Mouse (Mus musculus) stomach, embryonic 14.5 days (tissue): ENCODE results near the gene Aqp7. TPM values are rescaled to one million over a fixed set of nuclear protein-coding genes. Genes with fewer than 3 reads are reported as not detected.
"Not testable (repeated sequence)": the region's sequence is repeated elsewhere in the genome, so short reads cannot be mapped to it uniquely, and the experiment has no call there.

Experiments used
- ATAC-seq: fragments of 200-750 bp; cut with Nextera tagmentation; 2 replicates; pipeline ENCODE4 v1.8.0; 2017; ENCODE audit warnings: low read depth, moderate TSS enrichment; ENCODE audit not compliant: insufficient number of reproducible peaks, insufficient read depth, low FRiP score
- H3K27ac ChIP-seq: fragments of 300-500 bp; sonication (generic); 2 replicates; pipeline ENCODE4 v1.5.1; 2014; ENCODE audit warnings: mild to moderate bottlenecking, low read length, moderate library complexity, mixed read lengths
- H3K27me3 ChIP-seq: fragments of 300-500 bp; sonication (generic); 2 replicates; pipeline ENCODE4 v1.6.1; 2014; ENCODE audit warnings: low read length, control low read depth, mixed read lengths; ENCODE audit not compliant: control insufficient read depth, insufficient read depth
- H3K36me3 ChIP-seq: fragments of 300-500 bp; sonication (generic); 2 replicates; pipeline ENCODE4 v1.6.1; 2014; ENCODE audit warnings: mild to moderate bottlenecking, control low read depth, low read length, moderate library complexity, mixed read lengths; ENCODE audit not compliant: control insufficient read depth, insufficient read depth
- H3K4me1 ChIP-seq: fragments of 300-500 bp; sonication (generic); 2 replicates; pipeline ENCODE4 v1.6.1; 2014; ENCODE audit warnings: low read length, control low read depth, mixed read lengths; ENCODE audit not compliant: control insufficient read depth, insufficient read depth
- H3K4me2 ChIP-seq: fragments of 300-500 bp; sonication (generic); replicated peaks from 2 replicates; pipeline ENCODE4 v1.6.1; 2014; ENCODE audit warnings: low read depth, low read length, control low read depth
- H3K4me3 ChIP-seq: fragments of 300-500 bp; sonication (generic); 2 replicates; pipeline ENCODE4 v1.5.1; 2014; ENCODE audit warnings: low read depth, low read length, control low read depth
- H3K9ac ChIP-seq: fragments of 300-500 bp; sonication (generic); replicated peaks from 2 replicates; pipeline ENCODE4 v1.6.1; 2014; ENCODE audit warnings: low read depth, mild to moderate bottlenecking, control low read depth, low read length, moderate library complexity, mixed read lengths
- H3K9me3 ChIP-seq: fragments of 300-500 bp; sonication (generic); 2 replicates; pipeline ENCODE4 v1.6.1; 2016; ENCODE audit warnings: low read depth, low read length, control low read depth; ENCODE audit not compliant: control insufficient read depth
- WGBS: fragments of 180-500 bp; shearing (Covaris S2); extraction: QIAGEN DNeasy Blood & Tissue Kit; methylation state at CpG from one replicate; pipeline ENCODE4 v1.1.7; 2014; 5-methylcytosine and 5-hydroxymethylcytosine counted together
- polyA plus RNA-seq: library from polyadenylated mRNA; unstranded; fragments of >200 nt; fragmentation: Nextera tagmentation; extraction: Ambion mirVana; gene quantifications from 2 replicates; pipeline ENCODE4 v1.2.1, GENCODE M21; 2014

The Aqp7 gene
- polyA plus RNA-seq, 1 experiment from 2014 or later, result 0.43 TPM

- Histone ChIP-seq H3K4me3 (no peak overlapping the region), H3K9ac (no peak overlapping the region), H3K27me3 (no peaks in the 10 kb centered on the region), H3K9me3 (no peaks in the 10 kb centered on the region), H3K36me3 (no peaks in the 10 kb centered on the region), H3K4me2 (no peak overlapping the region), H3K27ac (no peak overlapping the region), H3K4me1 (no peaks in the 10 kb centered on the region)
- WGBS, result 77% methylated on average over 4 of the region's 4 CpGs
- ATAC-seq, result no peak
Observed at GRCm38 (mm10) chr4:41089189-41089588, 41.2 kb upstream of the Aqp7 start.

GRCm38 (mm10) chr4:41087459-41088298, 39.7 kb upstream of the Aqp7 start:
- H3K9ac ChIP-seq, result no peak overlapping the region
- WGBS, result 80% methylated on average over 16 of the region's 16 CpGs
- H3K27me3 ChIP-seq, result no peaks in the 10 kb centered on the region
- no peak overlapping the region for H3K4me3 ChIP-seq
- H3K36me3 ChIP-seq, result no peaks in the 10 kb centered on the region
- H3K4me1 ChIP-seq, result no peaks in the 10 kb centered on the region
- no peaks in the 10 kb centered on the region for H3K9me3 ChIP-seq
- H3K27ac ChIP-seq, result no peak overlapping the region
- ATAC-seq, result peak; percentile 64; the same call in 1 of the 2 replicates
- H3K4me2 ChIP-seq, result no peak overlapping the region

- peak; percentile 57; the same call in 1 of the 2 replicates for ATAC-seq
- Histone ChIP-seq H3K4me2 (no peak overlapping the region), H3K4me1 (no peaks in the 10 kb centered on the region), H3K27ac (no peak overlapping the region), H3K9ac (no peak overlapping the region), H3K36me3 (no peaks in the 10 kb centered on the region), H3K4me3 (no peak overlapping the region), H3K27me3 (no peaks in the 10 kb centered on the region), H3K9me3 (no peaks in the 10 kb centered on the region)
- WGBS, result 77% methylated on average over 9 of the region's 9 CpGs
Observed at GRCm38 (mm10) chr4:41086947-41087346, 39.0 kb upstream of the Aqp7 start.

- Histone ChIP-seq H3K36me3 (no peaks in the 10 kb centered on the region), H3K27me3 (no peaks in the 10 kb centered on the region)
- WGBS, result 83% methylated on average over 4 of the region's 4 CpGs
Observed at GRCm38 (mm10) chr4:41084819-41085218, 36.9 kb upstream of the Aqp7 start.

GRCm38 (mm10) chr4:41082803-41083202, 34.9 kb upstream of the Aqp7 start:
- not testable (repeated sequence) for ATAC-seq, H3K27ac ChIP-seq, H3K4me2 ChIP-seq, H3K27me3 ChIP-seq, H3K36me3 ChIP-seq, H3K9me3 ChIP-seq, H3K4me1 ChIP-seq, H3K9ac ChIP-seq, H3K4me3 ChIP-seq
- WGBS, result 55% methylated on average over 4 of the region's 4 CpGs

More at GRCm38 (mm10) chr4:41084819-41085218, 36.9 kb upstream of the Aqp7 start:
- Histone ChIP-seq H3K9ac (no peak overlapping the region), H3K4me1 (no peaks in the 10 kb centered on the region), H3K27ac (no peak overlapping the region), H3K4me2 (no peak overlapping the region), H3K9me3 (no peaks in the 10 kb centered on the region), H3K4me3 (no peak overlapping the region)
- no peak for ATAC-seq

GRCm38 (mm10) chr4:41081733-41082132, 33.8 kb upstream of the Aqp7 start:
- Histone ChIP-seq H3K27me3 (no peaks in the 10 kb centered on the region), H3K36me3 (no peaks in the 10 kb centered on the region), H3K9me3 (no peaks in the 10 kb centered on the region), H3K4me3 (no peak overlapping the region), H3K4me2 (no peak overlapping the region), H3K9ac (no peak overlapping the region), H3K27ac (no peak overlapping the region), H3K4me1 (no peaks in the 10 kb centered on the region)
- no peak for ATAC-seq
- 77% methylated on average over 5 of the region's 5 CpGs for WGBS

- ATAC-seq, result no peak; the same call in 1 of the 2 replicates
- H3K9me3 ChIP-seq, result no peaks in the 10 kb centered on the region
- WGBS, result 59% methylated on average over 6 of the region's 6 CpGs
Observed at GRCm38 (mm10) chr4:41078726-41079125, 30.8 kb upstream of the Aqp7 start.

GRCm38 (mm10) chr4:41074461-41074860, 26.5 kb upstream of the Aqp7 start:
- no peak for ATAC-seq
- H3K9me3 ChIP-seq, result no peaks in the 10 kb centered on the region
- 80% methylated on average over 6 of the region's 6 CpGs for WGBS
- no peaks in the 10 kb centered on the region for H3K27me3 ChIP-seq
- H3K36me3 ChIP-seq, result no peaks in the 10 kb centered on the region
- H3K4me2 ChIP-seq, result no peak overlapping the region
- H3K4me3 ChIP-seq, result no peak overlapping the region
- no peak overlapping the region for H3K9ac ChIP-seq
- H3K27ac ChIP-seq, result no peak overlapping the region
- H3K4me1 ChIP-seq, result no peaks in the 10 kb centered on the region

More at GRCm38 (mm10) chr4:41078726-41079125, 30.8 kb upstream of the Aqp7 start:
- Histone ChIP-seq H3K27ac (no peak overlapping the region), H3K36me3 (no peaks in the 10 kb centered on the region), H3K4me2 (no peak overlapping the region), H3K4me3 (no peak overlapping the region), H3K27me3 (no peaks in the 10 kb centered on the region), H3K9ac (no peak overlapping the region), H3K4me1 (no peaks in the 10 kb centered on the region)
